Mouse (Mus musculus): ENCODE data around the gene Klrb1c. TPM values are rescaled to one million over a fixed set of nuclear protein-coding genes. Genes with fewer than 3 reads are reported as not detected.
A peak's percentile ranks its signal among the peaks of the same experiment; 100 is the strongest.
"Not testable (repeated sequence)": the region's sequence is repeated elsewhere in the genome, so short reads cannot be mapped to it uniquely, and the experiment has no call there.

Gene Klrb1c
- polyA plus RNA-seq, 1 experiment from 2014 or later = not detected

DNA sequence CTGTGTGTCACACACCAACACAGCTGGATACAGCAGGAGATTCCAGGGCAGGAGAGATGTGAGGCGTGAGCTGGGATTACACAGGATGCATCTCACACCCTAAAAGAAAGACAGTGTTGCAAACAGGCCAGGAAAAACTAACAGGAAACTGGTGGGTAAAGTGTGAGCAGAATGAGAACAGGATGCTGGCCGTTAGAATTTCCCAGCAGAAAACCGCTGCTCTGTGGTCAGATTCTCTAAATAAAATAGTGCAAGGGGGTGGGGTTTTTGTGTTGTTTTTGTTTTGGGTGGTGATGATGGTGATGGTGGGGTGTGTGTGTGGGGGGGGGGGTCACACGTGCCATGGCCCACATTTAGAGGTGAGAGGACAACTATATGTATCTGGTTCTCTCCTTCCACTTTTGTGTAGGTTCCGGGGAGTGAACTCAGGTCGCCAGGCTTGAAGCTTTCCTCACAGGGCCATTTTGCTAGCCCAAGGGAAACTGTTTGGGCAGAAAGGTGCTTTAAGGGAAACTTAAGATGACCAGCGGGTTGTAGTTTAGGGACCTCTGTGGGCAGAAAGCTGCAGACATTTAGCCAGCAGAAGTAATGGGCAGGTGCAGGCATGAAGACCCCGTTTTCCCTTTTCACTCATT, 7.4 kb upstream of the Klrb1c start:
- no peaks in the 10 kb centered on the region for H3K36me3 ChIP-seq
- H3K4me3 ChIP-seq (replicated peaks) = no peak overlapping the region
- no peak overlapping the region for H3K9ac ChIP-seq (replicated peaks)
- WGBS = 77% methylated on average over 8 of the region's 8 CpGs
- no peak for ATAC-seq
- H3K4me1 ChIP-seq (replicated peaks) = peaks cover 10% of the 10 kb centered on the region
- H3K4me2 ChIP-seq (replicated peaks) = no peak overlapping the region
- H3K9me3 ChIP-seq = no peaks in the 10 kb centered on the region
- no peak overlapping the region for H3K27ac ChIP-seq
- no peaks in the 10 kb centered on the region for H3K27me3 ChIP-seq

DNA sequence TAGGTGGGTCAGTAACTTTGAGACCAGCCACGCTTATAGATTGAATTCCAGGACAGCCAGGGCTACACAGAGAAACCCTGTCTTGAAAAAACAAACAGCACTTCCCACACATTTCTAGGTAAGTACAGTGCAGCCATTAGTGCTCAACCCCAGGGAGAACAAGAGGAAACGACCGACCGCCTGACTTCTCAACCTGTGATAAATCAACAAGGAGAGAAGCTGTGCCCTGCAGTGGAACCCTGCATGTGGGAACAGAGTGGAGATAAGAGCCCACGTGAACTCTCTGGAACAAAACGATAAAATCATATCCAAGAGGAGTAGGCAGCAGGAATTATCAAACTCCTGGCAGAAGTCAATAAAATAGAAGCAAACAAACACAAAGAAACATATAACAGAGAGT, 4.7 kb upstream of the Klrb1c start:
- no peaks in the 10 kb centered on the region for H3K9me3 ChIP-seq
- H3K9ac ChIP-seq (replicated peaks) = no peak overlapping the region
- no peak for ATAC-seq
- H3K27me3 ChIP-seq = no peaks in the 10 kb centered on the region
- no peak overlapping the region for H3K4me3 ChIP-seq (replicated peaks)
- 77% methylated on average over 6 of the region's 6 CpGs for WGBS
- no peaks in the 10 kb centered on the region for H3K36me3 ChIP-seq
- no peak overlapping the region for H3K27ac ChIP-seq
- H3K4me1 ChIP-seq (replicated peaks) = peaks cover 7% of the 10 kb centered on the region
- no peak overlapping the region for H3K4me2 ChIP-seq (replicated peaks)

DNA sequence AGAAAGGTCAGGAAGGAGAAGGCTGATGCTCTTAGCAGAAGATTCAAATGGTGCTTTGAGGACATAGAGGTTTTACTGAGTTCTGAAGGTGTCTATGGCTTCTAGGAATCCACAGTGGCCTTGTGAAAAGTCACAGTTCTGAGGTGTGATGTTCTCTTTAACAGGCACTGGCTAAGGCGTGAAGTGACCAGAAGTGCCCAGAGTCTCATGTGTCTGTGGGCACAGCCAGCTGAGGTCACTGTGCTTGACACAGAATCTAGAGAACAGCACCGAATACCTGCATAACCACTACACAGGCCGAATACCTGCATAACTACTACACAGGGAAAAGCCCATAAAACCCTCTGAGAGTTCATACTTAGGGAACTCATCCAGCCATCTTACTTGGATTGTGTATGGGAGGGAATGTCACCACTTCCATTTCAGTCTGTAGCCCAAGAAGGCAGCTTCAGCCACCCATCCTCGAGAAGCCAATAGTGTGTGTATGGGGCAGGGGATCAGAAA, 1.5 kb upstream of the Klrb1c start:
- 90% methylated on average over 4 of the region's 4 CpGs for WGBS

DNA sequence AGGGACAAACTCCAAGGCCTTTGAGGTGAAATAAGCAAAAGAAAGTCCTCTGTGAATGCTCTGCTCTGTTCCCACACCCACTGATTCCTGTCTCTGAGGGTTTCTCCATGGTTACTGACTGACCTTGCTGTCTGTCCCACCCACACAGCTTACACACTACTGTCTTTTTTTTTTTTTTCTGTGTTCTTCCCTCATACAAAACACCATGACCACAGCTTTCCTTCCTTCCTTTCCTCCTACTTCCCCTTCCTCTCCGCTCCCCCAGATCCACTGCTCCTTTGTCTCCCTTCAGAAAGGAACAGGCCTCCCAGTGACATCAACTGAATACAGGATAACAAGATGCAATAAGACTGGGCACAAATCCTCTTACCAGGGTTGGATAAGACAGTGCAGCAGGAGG, 498 bp downstream of the Klrb1c start:
- no peak for ATAC-seq
- 62% methylated on average over 1 of the region's 1 CpGs for WGBS
- no peak overlapping the region for H3K27ac ChIP-seq
- no peaks in the 10 kb centered on the region for H3K4me1 ChIP-seq (replicated peaks)
- H3K36me3 ChIP-seq = no peaks in the 10 kb centered on the region
- H3K4me3 ChIP-seq (replicated peaks) = no peak overlapping the region
- H3K9me3 ChIP-seq = no peaks in the 10 kb centered on the region
- H3K27me3 ChIP-seq = no peaks in the 10 kb centered on the region
- no peak overlapping the region for H3K9ac ChIP-seq (replicated peaks)
- H3K4me2 ChIP-seq (replicated peaks) = no peak overlapping the region

More for the DNA sequence above, 1.5 kb upstream of the Klrb1c start:
- H3K4me2 ChIP-seq (replicated peaks); H3K4me1 ChIP-seq (replicated peaks); H3K36me3 ChIP-seq; ATAC-seq; H3K9me3 ChIP-seq; H3K4me3 ChIP-seq (replicated peaks); H3K27ac ChIP-seq; H3K9ac ChIP-seq (replicated peaks); H3K27me3 ChIP-seq: not testable (repeated sequence)

DNA sequence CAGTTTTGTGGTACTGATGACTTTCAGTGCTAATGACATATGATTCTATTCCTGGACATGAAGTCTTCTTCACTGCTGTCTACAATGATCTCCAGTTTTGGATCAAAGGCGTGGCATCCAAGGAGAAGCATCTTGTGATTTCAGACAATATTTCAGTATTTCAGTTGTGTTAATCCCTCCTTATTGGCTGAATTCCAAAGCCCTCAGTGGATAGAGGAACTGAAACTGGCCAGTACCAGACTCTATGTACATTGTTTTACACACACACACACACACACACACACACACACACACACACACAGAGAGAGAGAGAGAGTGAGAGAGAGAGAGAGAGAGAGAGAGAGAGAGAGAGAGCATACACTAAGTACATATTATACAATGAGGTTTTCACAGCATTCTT, 2.6 kb downstream of the Klrb1c start:
- H3K9ac ChIP-seq (replicated peaks); H3K9me3 ChIP-seq; H3K27ac ChIP-seq; H3K27me3 ChIP-seq; H3K36me3 ChIP-seq; H3K4me3 ChIP-seq (replicated peaks); H3K4me2 ChIP-seq (replicated peaks); H3K4me1 ChIP-seq (replicated peaks); ATAC-seq: not testable (repeated sequence)
- 85% methylated on average over 1 of the region's 1 CpGs for WGBS

DNA sequence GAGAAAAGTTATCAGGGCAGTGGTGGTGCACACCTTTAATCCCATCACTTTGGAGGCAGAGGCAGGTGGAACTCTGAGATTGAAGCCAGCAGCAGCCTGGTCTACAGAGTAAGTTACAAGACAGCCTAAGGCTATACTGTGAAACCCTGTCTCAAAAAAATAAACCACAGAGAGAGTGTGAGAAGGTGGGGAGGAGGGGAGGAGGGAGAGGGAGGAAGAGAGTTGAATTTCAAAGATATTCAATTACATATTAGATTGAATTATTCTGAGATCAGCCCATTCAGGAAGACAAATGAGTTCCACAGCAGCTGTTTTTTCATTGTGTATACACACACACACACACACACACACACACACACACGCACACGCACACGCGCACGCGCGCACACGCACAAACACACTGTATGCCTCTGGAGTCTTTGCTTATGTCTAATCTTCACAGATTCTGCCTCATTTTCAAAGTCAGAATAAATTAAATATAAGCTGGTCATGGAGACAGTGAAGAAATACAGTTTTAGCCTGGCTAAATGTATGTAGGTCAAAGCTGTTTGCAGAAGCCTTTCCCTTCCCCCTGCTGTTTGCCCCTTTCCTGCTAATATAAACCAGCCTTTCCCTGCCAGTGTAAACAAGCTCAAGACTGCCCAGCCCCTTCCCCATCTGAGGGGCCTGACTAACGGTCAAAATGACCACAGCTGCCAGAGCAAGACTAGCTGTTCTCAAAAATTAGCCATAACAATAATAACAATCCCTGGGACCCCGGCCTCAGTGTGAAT, 19.3 kb downstream of the Klrb1c start:
- Histone ChIP-seq H3K27ac (peak overlapping the region; percentile 11; the same call in 1 of the 2 replicates), H3K4me2 (replicated peaks) (no peak overlapping the region), H3K4me1 (replicated peaks) (peaks cover 5% of the 10 kb centered on the region; the same call in 1 of the 2 replicates), H3K27me3 (no peaks in the 10 kb centered on the region), H3K36me3 (no peaks in the 10 kb centered on the region), H3K9ac (replicated peaks) (no peak overlapping the region), H3K4me3 (replicated peaks) (no peak overlapping the region), H3K9me3 (no peaks in the 10 kb centered on the region)
- no peak for ATAC-seq
- 83% methylated on average over 10 of the region's 10 CpGs for WGBS

DNA sequence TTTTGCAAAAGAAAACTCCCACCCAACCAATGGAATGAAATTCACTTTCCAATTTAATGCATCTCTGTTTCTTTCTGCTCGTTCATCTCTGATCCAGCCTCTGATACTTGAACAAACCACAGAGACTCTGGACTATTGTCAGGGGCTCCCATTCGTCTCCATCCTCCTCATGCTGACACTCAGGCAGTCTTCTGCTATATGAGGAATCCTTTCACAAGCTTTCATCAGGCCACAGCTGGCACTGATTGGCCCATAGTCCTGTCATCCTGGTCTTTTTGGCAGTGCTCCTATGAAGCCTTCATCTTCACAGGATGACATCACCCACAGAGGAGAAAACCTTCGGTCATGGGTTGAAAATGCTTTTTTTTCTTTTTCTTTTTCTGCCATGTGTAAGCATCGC, 21.0 kb downstream of the Klrb1c start:
- H3K36me3 ChIP-seq = no peaks in the 10 kb centered on the region
- no peak overlapping the region for H3K4me2 ChIP-seq (replicated peaks)
- no peak overlapping the region for H3K27ac ChIP-seq
- 82% methylated on average over 4 of the region's 4 CpGs for WGBS
- H3K9ac ChIP-seq (replicated peaks) = no peak overlapping the region
- H3K4me3 ChIP-seq (replicated peaks) = no peak overlapping the region
- no peaks in the 10 kb centered on the region for H3K27me3 ChIP-seq
- H3K9me3 ChIP-seq = no peaks in the 10 kb centered on the region
- peaks cover 8% of the 10 kb centered on the region; the same call in 1 of the 2 replicates for H3K4me1 ChIP-seq (replicated peaks)
- ATAC-seq = no peak

DNA sequence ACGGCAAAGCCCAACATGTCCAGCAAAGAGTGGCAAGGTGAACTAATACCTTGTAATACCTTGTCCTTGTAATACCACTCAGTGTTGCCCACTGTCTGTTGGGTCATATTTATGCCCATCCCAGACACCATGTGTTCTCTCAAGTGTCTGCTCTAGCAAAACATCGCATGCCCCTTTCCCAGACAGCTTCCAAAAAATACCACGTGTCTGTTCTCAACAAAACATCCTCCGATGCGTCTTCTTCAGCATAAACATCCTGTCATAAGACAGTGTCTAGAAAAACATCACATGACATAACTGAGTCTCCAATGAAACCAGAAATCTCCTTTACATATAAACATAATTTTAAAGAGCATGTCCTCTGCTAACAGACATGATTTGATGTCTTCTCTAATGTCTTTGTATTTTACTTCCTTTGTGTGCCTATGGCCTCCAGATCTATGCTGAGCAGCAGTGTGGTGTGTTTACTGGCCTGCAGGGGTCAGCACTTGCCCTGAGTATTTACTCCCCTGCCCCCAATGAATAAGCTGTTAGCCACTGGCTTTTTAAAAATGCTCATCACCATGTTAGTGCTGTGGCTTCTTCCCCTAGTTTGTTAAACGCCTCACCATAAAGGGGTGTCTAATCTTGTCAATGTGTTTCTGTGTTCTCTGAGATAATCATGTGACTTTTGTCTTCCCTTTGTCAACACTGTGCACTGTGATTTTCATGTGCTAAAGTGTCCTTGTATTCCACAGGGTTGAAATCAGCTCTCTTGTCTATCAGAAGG, 22.3 kb downstream of the Klrb1c start:
- not testable (repeated sequence) for H3K36me3 ChIP-seq; H3K4me3 ChIP-seq (replicated peaks); H3K9me3 ChIP-seq; H3K9ac ChIP-seq (replicated peaks); H3K27me3 ChIP-seq
- WGBS = 63% methylated on average over 6 of the region's 6 CpGs
- Histone ChIP-seq H3K27ac (peak overlapping the region; percentile 57), H3K4me1 (replicated peaks) (peaks cover 10% of the 10 kb centered on the region), H3K4me2 (replicated peaks) (0 out of 2 replicates have a peak overlapping the region, but pooled peaks have one; percentile 8)
- peak; percentile 47 for ATAC-seq

DNA sequence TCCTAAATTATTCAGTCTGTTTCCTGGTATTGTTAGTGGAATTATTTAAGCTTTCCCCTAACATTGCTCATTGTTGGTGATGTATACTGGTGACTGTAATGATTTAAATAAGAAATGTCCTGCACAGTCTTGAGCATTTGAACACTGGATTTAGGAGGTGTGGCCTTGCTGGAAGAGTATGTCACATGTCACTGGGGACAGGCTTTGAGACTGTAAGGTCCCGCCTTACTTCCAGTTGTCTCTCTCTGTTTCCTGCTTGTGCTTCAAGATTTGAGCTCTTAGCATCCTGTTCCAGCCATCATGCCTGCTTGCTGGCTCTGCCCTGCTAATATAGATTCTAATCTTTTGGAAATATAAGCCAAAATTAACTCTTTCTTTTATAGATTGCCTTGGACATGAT, 23.8 kb downstream of the Klrb1c start:
- no peak for ATAC-seq

DNA sequence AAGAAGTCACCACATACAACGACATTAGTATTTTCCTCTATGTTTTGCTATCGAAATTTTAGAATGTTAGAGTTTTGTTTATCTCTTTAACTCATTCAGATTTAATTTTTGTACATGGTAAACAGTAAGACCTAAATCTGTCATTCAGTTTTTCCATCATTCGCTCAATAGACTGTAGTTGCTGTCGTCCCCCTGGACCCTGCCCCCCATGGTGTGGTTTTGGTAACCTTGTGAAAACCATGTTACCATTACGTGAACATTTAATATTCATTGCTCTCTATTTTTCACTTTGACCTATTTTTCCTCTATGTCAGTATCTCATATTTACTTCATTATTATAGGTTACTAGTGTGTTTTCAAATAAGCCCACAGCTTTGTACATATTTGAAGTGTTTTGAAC, 24.4 kb downstream of the Klrb1c start:
- 20% methylated on average over 5 of the region's 5 CpGs for WGBS
- Histone ChIP-seq H3K27me3 (no peaks in the 10 kb centered on the region), H3K27ac (peak overlapping the region; percentile 75), H3K4me3 (replicated peaks) (peak overlapping the region; percentile 59), H3K9ac (replicated peaks) (peak overlapping the region; percentile 49; the same call in 1 of the 2 replicates), H3K4me2 (replicated peaks) (peak overlapping the region; percentile 46), H3K4me1 (replicated peaks) (peaks cover 15% of the 10 kb centered on the region), H3K36me3 (no peaks in the 10 kb centered on the region), H3K9me3 (no peaks in the 10 kb centered on the region)
- ATAC-seq = no peak

More for the DNA sequence above, 23.8 kb downstream of the Klrb1c start:
- Histone ChIP-seq H3K9ac (replicated peaks) (no peak overlapping the region), H3K9me3 (no peaks in the 10 kb centered on the region), H3K27ac (no peak overlapping the region), H3K27me3 (no peaks in the 10 kb centered on the region), H3K4me3 (replicated peaks) (no peak overlapping the region), H3K4me1 (replicated peaks) (peaks cover 15% of the 10 kb centered on the region), H3K36me3 (no peaks in the 10 kb centered on the region), H3K4me2 (replicated peaks) (no peak overlapping the region)
- 80% methylated on average over 1 of the region's 1 CpGs for WGBS

DNA sequence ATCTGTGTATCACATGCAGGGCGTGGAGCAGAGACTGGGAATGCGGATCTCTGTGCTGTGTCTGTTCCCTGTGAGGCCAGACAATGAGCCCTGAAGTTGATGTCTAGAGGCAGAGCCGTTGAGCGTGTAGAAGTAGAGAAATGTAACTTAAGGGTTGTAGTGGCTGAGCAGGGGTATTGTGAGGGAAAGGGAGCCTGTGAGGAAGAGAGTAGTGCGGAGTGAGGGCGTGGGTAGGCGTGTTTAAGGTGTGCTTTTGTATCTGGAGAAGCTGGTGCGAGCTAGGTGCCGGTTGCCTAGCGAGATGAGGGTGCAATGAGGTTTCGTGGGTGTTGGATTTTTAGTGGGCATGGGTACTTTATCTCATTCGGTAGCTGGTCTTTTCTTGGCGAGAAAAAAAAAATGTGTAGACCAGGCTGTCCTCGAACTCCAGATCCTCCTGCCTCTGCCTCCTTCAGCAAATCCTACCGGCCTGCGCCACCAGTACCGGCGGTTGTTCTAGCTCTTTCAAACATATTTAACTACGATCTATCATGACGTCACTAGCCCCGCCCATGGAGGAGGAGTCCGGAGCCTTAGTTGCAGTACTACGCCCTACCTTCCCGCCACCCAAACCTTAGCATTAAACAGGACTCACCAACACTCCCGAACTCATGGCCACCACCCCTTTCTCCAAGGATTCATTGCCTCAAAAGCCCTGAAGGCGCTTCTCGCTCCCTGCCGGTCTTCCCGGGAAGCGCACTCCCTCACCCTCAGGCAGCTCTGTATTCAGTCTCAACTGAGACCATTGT, 25.1 kb downstream of the Klrb1c start:
- peak overlapping the region; percentile 59 for H3K4me3 ChIP-seq (replicated peaks)
- H3K9me3 ChIP-seq = no peaks in the 10 kb centered on the region
- 2% methylated on average over 30 of the region's 30 CpGs for WGBS
- peaks cover 15% of the 10 kb centered on the region for H3K4me1 ChIP-seq (replicated peaks)
- peak; percentile 89 for ATAC-seq
- H3K27ac ChIP-seq = peak overlapping the region; percentile 89
- peak overlapping the region; percentile 72 for H3K9ac ChIP-seq (replicated peaks)
- peak overlapping the region; percentile 63 for H3K4me2 ChIP-seq (replicated peaks)
- H3K36me3 ChIP-seq = no peaks in the 10 kb centered on the region
- H3K27me3 ChIP-seq = no peaks in the 10 kb centered on the region
